Mouse (Mus musculus): ENCODE data around the gene Ttc7.

- TF ChIP-seq CTCF (IDR thresholded peaks at IDR 0.05; ENCODE audit: borderline replicate concordance, extremely low read depth, insufficient read depth, insufficient read length) (no peak), POLR2A (IDR thresholded peaks at IDR 0.05; ENCODE audit: borderline replicate concordance, extremely low read depth, insufficient read depth, insufficient read length, poor library complexity, severe bottlenecking) (no peak)
Observed at GRCm38 (mm10) chr17:87317947-87318346, 35.3 kb downstream of the Ttc7 start.

Data from brain, embryonic 14.5 days (tissue).